Mouse (Mus musculus) cerebellum, postnatal 10 days (tissue): ENCODE results near the gene Btbd35f24.
"Not testable (repeated sequence)": the region's sequence is repeated elsewhere in the genome, so short reads cannot be mapped to it uniquely, and the experiment has no call there.

ENCODE experiments used
- DNase-seq, 2 experiments: peaks; one replicate each; pipeline ENCODE4 v3.0.0; 2021; ENCODE audit warnings: mixed read lengths in 2 of 2

Btbd35f24 gene

GRCm38 (mm10) chrX:3195727-3196126, at the start of gene Btbd35f24:
Btbd35f24 (minus strand) TSS chrX:3195827.
- DNase-seq, result not testable (repeated sequence)
